Mouse (Mus musculus): ENCODE data around the gene Acsl6.

GRCm38 (mm10) chr11:54263405-54264031 is 40.1 kb upstream of the Acsl6 start:
- TF ChIP-seq CTCF (IDR thresholded peaks at IDR 0.05 in 2 of 3, conservative IDR thresholded peaks at IDR 0.05 in 1 of 3; ENCODE audit: control insufficient read depth in 1 of 3, insufficient read depth in 1 of 3, low read depth in 2 of 3, low read length in 3 of 3, poor library complexity in 1 of 3, severe bottlenecking in 1 of 3) (peak in 2 of 3 experiments; percentile 56 to 79; a peak in 4 of 6 replicates), POLR2A (IDR thresholded peaks at IDR 0.05; ENCODE audit: control insufficient read depth in 1 of 2, insufficient read depth in 1 of 2, low read depth in 1 of 2, low read length in 2 of 2, poor library complexity in 1 of 2) (no peak), CHD2 (IDR thresholded peaks at IDR 0.05; ENCODE audit: low read length) (no peak), MYC (IDR thresholded peaks at IDR 0.05; ENCODE audit: low read depth, low read length) (no peak), GATA1 (IDR thresholded peaks at IDR 0.05; ENCODE audit: low read depth, low read length) (peak; percentile 86)
